In the genomic region with DNA sequence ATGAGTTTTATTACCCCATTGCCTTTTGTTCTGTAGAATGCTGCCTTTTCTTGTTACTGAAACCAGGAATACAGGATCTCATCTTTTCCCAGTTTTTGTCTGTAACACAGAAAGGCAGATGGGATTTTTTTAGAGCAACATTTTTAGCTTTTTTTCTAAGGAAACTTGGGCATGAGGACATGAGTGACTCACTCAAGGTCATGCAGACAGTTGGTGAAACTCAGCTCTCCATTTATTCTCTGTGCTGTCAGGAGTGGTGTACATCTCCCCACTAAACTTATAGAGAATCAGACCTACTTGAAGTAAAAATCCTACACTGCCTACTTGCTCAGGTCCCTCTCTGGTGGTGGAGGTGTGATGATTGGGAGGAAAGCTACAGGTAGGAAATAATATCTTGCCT, we compare ENCODE assay signal across 9 mouse cellular contexts.
"Had no signal": no experiment of that assay in that cellular context is flagged by ENCODE, and none has a peak within 500 bp of the region (broad histone marks: within the 10 kb centered on the region; RNA-seq: fewer than 3 reads in every experiment).

No protein-coding gene starts in this region.

- DNase-seq: lung, adult 18-20 months; lung, embryonic 14.5 days; lung, postnatal 10 days; right cerebral cortex, postnatal 25 days; thymus, adult 2 months; thymus, postnatal 25 days; thymus, postnatal 4 days had no signal

- ATAC-seq: midbrain, embryonic 13.5 days; midbrain, embryonic 15.5 days had no signal
